Comparison of ENCODE assay signal across 9 mouse cellular contexts in the genomic region with DNA sequence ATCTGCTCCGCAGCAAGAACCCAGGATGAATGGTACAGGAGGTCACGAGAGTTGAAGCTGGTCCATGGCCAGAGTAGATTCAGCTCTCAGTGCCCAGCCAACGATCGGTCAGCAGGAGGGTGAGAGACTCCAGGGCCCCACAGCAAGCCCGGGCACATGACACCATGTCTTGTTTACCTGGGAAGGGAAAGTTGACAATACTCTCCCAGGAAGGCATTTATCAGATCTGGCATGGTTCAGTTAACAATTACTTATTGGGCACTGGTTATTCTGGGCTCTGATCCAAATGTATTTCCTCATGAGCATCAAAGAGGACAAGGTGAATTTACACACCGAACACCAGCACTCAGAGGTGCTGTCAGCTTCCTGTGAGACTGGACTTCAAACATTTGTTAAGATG. TPM values are rescaled to one million over a fixed set of nuclear protein-coding genes. Genes with fewer than 3 reads are reported as not detected.
A peak's percentile ranks its signal among the peaks of the same experiment; 100 is the strongest.
DNase-seq lines count a peak whose midpoint lies in the region; ATAC-seq lines count a peak whose summit lies in the region.
"Had no signal": no experiment of that assay in that cellular context is flagged by ENCODE, and none has a peak within 500 bp of the region (broad histone marks: within the 10 kb centered on the region; RNA-seq: fewer than 3 reads in every experiment).

No protein-coding gene starts in this region.

- H3K9ac ChIP-seq in kidney, embryonic 14.5 days (ENCODE audit: low read depth, low read length) = no peak overlapping the region
- H3K9ac ChIP-seq: hindbrain, embryonic 13.5 days had no signal

- H3K4me2 ChIP-seq in kidney, embryonic 14.5 days (replicated peaks; ENCODE audit: low read depth, low read length) = no peak overlapping the region
- H3K4me2 ChIP-seq: hindbrain, embryonic 13.5 days had no signal

- no peak overlapping the region for H3K27ac ChIP-seq in kidney, embryonic 14.5 days (ENCODE audit: low read depth, low read length)
- H3K27ac ChIP-seq: hindbrain, embryonic 13.5 days had no signal

- H3K27me3 ChIP-seq in kidney, embryonic 14.5 days (ENCODE audit: control insufficient read depth, insufficient read depth, low read length) = no peaks in the 10 kb centered on the region
- H3K27me3 ChIP-seq: hindbrain, embryonic 13.5 days had no signal

- H3K4me1 ChIP-seq in kidney, embryonic 14.5 days (ENCODE audit: control insufficient read depth, insufficient read depth, low read length) = 0 out of 2 replicates have a peak, but pooled peaks cover 5% of the 10 kb centered on the region
- H3K4me1 ChIP-seq: hindbrain, embryonic 13.5 days had no signal

- H3K4me3 ChIP-seq in kidney, embryonic 14.5 days (ENCODE audit: low read length) = no peak overlapping the region
- H3K4me3 ChIP-seq: hindbrain, embryonic 13.5 days had no signal

- DNase-seq in kidney, adult 11 months = peak; percentile 77
- peak; percentile 47 for DNase-seq in brain, adult 2 months (ENCODE audit: low read depth, low spot score)
- DNase-seq in cerebellum, postnatal 10 days = peak; percentile 71 to 82
- peak; percentile 73 to 80 for DNase-seq in kidney, postnatal 36 days
- no peak for DNase-seq in spleen, postnatal 14 days (ENCODE audit: low spot score in 2 of 2)
- no peak for DNase-seq in layer of hippocampus, adult 9-11 months
- no peak for DNase-seq in natural killer cell, adult 2 months (ENCODE audit: low spot score in 2 of 2)

- WGBS in kidney, embryonic 14.5 days = 73% methylated on average over 6 of the region's 6 CpGs

- no peaks in the 10 kb centered on the region for H3K9me3 ChIP-seq in kidney, embryonic 14.5 days (ENCODE audit: control insufficient read depth, low read length)
- H3K9me3 ChIP-seq: hindbrain, embryonic 13.5 days had no signal

- no peaks in the 10 kb centered on the region for H3K36me3 ChIP-seq in kidney, embryonic 14.5 days (ENCODE audit: control insufficient read depth, insufficient read depth, low read length)
- H3K36me3 ChIP-seq: hindbrain, embryonic 13.5 days had no signal

- no peak for ATAC-seq in kidney, embryonic 14.5 days (ENCODE audit: low FRiP score, low TSS enrichment)

RNA-seq across cellular contexts. Expression of a gene that starts 38.5 kb away (rescaled TPM):
- polyA plus RNA-seq in kidney, embryonic 14.5 days (2014; fragmentation: Nextera tagmentation; extraction: Ambion mirVana) = 5.4 and 12.2 TPM in 2 replicates

Comparison
In these comparisons a context has a peak if more than half of its experiments do, and no peak if none do; other contexts are left out.
1. DNase-seq: peak in kidney, adult 11 months (single experiment), brain, adult 2 months (single experiment), cerebellum, postnatal 10 days (2 of 2) and kidney, postnatal 36 days (2 of 2); none in spleen, postnatal 14 days (0 of 2), layer of hippocampus, adult 9-11 months (single experiment) and natural killer cell, adult 2 months (0 of 2).